Comparison of ENCODE assay signal across 8 mouse cellular contexts in the genomic region with DNA sequence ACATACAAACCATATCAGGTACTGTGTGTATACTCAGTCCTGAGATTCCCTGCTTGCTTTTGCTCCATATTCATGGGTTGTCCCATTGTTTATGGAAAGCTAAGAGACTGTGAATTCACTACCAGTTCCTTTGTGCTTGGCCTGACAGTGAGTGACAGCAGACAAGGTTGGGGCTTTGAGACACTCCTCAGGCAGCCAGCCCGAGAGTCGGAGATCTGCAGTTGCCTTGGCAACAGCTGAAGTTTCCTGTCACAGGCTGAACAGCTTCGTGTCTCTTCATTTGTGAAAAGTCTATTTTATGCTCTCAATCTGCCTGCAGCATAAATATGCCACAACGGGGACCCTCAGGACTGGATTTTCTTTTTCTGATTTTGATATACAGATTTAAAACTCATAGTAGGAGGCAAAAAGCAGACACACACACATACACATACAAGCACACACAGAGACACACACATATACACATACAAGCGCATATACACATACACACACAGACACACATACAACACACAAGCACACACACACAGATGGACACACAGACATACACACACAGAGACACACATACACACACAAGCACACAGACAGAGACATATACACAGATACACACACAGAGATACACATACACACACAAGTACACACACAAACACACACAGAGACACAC.
A peak's percentile ranks its signal among the peaks of the same experiment; 100 is the strongest.
DNase-seq lines count a peak whose midpoint lies in the region; ATAC-seq and TF ChIP-seq lines count a peak whose summit lies in the region.

No protein-coding gene starts in this region.

- TF ChIP-seq POLR2A in thymus, adult 2 months (IDR thresholded peaks at IDR 0.05; ENCODE audit: control insufficient read depth, extremely low read depth, insufficient read depth, low read length, poor library complexity): no peak

- TF ChIP-seq CTCF in thymus, adult 2 months (IDR thresholded peaks at IDR 0.05; ENCODE audit: borderline replicate concordance, control insufficient read depth, extremely low read depth, insufficient read depth, low read length, poor library complexity): no peak

- H3K36me3 ChIP-seq in thymus, adult 2 months (ENCODE audit: control insufficient read depth, insufficient read depth, low read length): no peaks in the 10 kb centered on the region

- no peaks in the 10 kb centered on the region for H3K4me1 ChIP-seq in thymus, adult 2 months (replicated peaks; ENCODE audit: control insufficient read depth, insufficient read depth, low read length)

- ATAC-seq in cerebellum, adult (ENCODE audit: insufficient number of reproducible peaks, low FRiP score, low TSS enrichment): no peak

- no peak overlapping the region for H3K27ac ChIP-seq in thymus, adult 2 months (ENCODE audit: control insufficient read depth, insufficient read depth, low read length)

- H3K4me3 ChIP-seq in thymus, adult 2 months (ENCODE audit: control insufficient read depth, insufficient read depth, low read length): no peak overlapping the region

- H3K27me3 ChIP-seq in thymus, adult 2 months (ENCODE audit: control insufficient read depth, insufficient read depth, low read length): no peaks in the 10 kb centered on the region

- 38% methylated on average over 5 of the region's 5 CpGs for WGBS in thymus, adult 2 months

- peak; percentile 11 for DNase-seq in adrenal gland, adult 2 months
- DNase-seq in adrenal gland, adult 8-10 months: no peak
- peak; percentile 27 for DNase-seq in thymus, postnatal 4 days
- no peak for DNase-seq in thymus, adult 2 months
- DNase-seq in left cerebral cortex, adult 9 months (ENCODE audit: low spot score in 2 of 2): peak; percentile 10 to 16
- peak; percentile 27 to 47 for DNase-seq in right cerebral cortex, adult 2 months (ENCODE audit: low spot score in 2 of 2)
- DNase-seq in urinary bladder, postnatal 14 days (ENCODE audit: low spot score): no peak

Comparison
In these comparisons a context has a peak if more than half of its experiments do, and no peak if none do; other contexts are left out.
1. DNase-seq: peak in adrenal gland, adult 2 months (single experiment), thymus, postnatal 4 days (single experiment), left cerebral cortex, adult 9 months (2 of 2) and right cerebral cortex, adult 2 months (2 of 2); none in adrenal gland, adult 8-10 months (single experiment), thymus, adult 2 months (single experiment) and urinary bladder, postnatal 14 days (single experiment).